Mouse (Mus musculus): ENCODE data around the gene Acox1.

Gene Acox1

DNA sequence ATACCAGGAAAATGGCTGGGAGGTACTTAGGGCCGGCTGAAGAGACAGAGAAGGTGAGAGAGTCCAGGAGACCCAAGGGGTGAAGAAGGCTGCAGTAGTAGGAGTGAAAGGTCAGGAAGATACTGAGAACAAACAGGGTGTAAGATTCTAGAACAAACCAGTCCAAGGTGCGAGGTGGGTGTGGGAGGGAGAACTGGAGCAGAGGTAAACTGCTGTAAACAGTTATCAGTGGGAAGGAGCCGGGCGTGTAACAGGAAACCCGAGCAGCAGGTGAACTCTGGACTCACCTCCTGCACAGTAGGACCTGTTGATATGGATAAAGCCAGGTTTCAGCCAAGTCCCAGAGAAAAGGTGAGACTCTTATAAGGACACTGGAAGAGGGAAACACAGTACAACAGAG is 11.9 kb upstream of the Acox1 start:
- no peak for DNase-seq (ENCODE audit: low read depth)

DNA sequence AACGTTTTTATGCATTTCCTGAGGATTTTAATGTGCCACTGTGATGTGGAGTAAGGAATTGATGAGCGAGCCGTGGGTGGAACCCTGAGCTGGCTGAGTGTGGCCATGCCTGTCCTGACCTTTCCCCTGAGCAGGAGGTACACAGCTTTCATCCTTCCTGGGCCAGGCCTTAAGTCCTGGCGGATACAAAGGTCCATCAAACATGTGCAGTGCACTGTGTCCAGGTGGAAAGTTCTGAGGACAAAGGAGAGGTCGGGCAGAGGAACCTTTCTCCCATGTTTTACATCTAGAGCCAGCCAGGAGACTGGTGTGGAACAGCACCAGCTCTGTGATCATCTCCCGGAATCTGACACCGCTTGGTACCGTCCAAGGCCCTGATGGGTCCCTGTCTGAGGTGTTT is 10.4 kb upstream of the Acox1 start:
- no peak for DNase-seq (ENCODE audit: low read depth)

DNA sequence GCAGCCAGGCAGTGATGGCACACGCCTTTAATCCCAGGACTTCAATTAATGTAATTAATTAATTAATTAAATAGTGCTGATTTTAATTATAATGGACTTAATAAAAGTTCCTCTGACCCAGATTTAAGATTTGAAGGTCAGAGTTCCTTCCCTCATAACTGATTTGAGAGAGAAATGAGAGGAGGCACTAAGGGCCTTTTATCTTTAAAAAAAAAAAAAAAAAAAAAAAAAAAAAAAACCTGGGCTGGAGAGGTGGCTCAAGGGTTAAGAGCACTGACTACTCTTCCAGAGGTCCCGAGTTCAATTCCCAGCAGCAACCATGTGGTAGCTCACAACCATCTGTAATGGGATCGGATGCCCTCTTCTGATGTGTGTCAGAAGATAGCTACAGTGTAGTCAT is 9.8 kb upstream of the Acox1 start:
- no peak for DNase-seq (ENCODE audit: low read depth)

DNA sequence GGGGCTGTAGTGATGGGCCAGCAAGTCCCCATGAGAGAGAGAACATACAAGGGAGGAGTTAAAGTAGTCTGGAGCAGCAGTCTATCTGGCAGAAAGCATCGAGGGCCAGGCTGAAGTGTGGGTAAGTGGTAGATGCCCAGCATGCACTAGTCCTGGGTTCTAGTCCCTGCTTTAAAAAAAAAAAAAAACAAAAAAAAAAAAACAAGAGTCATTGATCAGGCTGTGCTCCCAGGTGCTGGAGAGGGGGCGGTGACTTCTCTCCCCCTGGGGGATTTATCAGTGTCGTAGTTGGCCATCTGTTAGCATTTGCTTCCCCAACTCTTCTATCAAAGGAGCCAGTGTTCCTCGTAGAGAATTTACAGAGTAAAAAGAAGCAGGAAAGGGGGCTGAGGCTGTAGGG is 7.8 kb upstream of the Acox1 start:
- no peak for DNase-seq (ENCODE audit: low read depth)

DNA sequence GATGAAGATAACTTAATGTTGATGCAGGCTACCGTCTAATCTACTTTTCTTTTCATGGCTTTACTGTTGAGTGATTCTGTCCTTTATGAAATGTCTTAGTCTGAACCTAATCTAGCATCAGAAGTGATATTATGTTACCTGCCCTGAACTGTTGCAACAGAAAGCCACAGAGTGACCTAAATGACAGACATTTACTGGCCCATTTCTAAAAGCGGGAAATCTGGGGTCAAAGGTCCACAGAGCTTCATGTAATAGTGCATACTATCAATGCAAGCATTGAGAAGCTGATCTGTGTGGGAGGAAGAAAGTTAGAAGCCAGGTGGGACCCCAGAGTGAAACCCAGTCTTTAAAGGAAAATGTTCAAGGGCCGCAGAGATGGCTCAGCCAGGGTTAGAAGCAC is 4.3 kb upstream of the Acox1 start:
- no peak for DNase-seq (ENCODE audit: low read depth)

DNA sequence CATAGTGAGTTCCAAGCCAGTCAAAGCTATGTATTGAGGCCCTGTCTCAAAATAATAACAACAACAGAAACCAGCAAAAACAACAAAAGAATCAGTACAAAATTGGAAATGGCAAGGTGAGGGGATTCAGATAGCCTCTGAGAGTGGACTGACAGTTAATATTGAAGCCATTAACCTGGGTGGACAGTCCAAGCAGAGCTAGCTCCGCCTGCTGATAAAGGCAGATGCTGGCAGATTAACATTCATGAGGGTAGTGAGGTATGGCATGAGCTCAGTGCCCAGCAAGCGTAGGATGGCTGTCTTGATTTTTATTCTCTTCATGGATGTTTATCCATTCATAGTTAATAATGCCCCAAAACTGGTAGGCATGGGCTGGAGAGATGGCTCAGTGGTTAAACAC is 2.3 kb upstream of the Acox1 start:
- DNase-seq (ENCODE audit: low read depth), result no peak

DNA sequence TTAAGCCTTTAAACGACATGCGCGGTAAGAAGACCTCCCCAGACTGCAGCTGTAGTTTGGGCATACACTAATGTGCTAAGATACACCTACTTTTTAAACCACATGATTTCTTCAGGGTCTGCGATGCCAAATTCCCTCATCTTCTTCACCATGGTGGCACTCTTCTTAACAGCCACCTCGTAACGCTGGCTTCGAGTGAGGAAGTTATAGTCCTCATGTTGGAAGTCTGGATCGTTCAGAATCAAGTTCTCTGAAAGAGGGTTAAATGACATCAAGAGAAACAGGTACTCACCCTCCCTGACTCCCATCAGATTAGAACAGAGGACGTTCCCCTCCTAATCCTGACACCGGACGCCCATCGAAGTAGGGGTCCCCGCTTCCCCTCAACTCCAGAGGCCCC is 713 bp downstream of the Acox1 start:
- DNase-seq (ENCODE audit: low read depth), result no peak

DNA sequence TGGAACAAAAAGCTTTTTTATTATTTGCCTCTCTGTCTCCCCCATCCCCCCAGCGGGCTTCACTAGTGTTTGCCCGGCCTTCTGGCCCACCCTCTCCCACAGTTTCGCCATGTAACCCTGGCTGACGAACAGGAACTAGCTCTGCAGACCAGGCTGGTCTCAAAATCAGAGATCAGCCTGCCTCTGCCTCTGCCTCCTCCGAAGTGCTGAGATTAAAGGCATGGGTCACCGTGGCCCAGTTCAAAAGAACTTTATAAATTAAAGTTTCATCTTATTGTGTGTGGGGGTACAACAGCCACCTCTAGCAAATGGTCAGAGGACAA is 1.3 kb downstream of the Acox1 start:
- no peak for DNase-seq (ENCODE audit: low read depth)

DNA sequence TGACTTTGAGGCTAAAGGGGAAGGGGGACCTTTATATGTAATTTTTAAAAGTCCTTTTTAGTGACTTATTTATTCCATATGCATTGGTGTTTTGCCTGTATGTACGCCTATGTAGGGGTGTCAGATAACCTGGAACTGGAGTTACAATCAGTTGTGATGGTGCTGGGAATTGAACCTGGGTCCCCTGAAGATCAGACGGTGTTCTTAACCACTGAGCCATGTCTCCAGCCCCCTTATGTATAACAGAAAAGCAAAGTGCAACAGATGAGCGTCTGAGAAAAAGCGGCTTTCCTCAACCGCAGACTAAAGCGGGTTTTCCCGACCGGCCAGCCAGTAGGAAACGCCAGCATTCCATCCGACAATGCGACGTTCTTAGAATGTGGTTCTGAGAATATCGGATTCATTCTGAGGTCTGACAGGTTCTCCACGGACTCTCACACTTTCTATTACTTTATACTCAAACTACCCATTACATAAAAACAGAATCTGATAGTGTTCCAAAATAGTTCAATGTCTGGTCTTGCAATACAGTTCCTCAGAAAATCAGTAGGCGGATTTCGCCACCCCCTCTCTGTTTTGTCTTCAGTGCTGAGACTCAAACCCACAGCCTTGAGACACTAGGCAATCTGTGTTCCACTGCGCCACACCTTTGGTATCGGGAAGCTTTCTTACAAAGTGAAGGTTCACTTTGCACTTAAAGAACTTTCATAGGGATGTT is 1.8 kb downstream of the Acox1 start:
- no peak for DNase-seq (ENCODE audit: low read depth)

DNA sequence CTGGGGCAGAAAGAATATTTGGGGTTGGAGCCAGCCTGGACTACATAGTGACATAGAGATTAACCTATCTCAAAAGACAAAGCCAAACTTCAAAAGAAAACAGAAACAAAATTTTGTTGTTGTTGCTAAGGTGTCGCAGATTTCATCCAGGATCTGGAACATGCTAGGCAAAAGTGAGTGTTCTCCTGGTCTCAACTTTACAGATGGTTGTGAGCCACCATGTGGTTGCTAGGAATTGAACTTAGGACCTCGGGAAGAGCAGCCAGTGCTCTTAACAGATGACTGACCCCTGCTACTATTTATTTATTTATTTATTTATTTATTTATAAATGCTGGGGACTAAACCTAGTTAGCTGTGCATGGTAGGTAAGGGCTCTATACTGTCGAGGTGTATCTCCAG is 2.5 kb downstream of the Acox1 start:
- DNase-seq (ENCODE audit: low read depth), result no peak

DNA sequence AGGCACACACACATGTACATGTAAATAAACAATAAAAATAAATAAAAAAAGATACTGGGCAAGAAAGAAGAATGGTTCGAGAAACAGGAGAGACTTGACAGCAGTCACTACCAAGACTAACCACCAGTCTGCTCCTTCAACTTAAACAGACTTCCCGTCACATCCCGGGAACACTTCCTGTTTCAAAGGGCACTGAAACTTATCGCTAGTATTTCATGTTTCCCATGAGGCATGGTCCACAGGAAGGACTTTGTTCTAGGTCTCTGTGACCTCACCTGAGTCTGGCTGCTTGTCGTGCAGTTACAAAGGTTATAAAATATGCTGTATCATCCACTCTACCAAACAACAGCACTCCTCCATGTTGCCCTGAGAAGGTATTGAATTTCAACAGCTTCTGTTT is 3.6 kb downstream of the Acox1 start:
- DNase-seq (ENCODE audit: low read depth), result peak; percentile 39

DNA sequence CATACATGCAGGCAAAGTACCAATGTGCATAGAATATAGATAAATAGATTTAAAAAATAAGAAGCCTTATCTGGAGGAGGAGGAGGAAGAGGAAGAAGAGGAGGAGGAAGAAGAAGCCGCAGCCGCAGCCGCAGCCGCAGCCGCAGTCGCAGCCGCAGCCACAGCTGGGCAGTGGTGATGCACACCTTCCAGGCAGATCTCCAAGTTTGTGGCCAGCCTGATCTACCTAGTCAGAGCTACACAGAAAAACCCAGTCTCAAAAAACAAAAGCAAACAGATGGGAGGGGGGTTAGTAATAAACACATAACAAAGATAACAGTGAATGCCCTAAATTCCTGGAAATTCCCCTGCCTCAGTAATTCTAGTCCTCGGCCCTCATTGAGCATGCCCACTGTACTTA is 4.2 kb downstream of the Acox1 start:
- peak; percentile 42 for DNase-seq (ENCODE audit: low read depth)

DNA sequence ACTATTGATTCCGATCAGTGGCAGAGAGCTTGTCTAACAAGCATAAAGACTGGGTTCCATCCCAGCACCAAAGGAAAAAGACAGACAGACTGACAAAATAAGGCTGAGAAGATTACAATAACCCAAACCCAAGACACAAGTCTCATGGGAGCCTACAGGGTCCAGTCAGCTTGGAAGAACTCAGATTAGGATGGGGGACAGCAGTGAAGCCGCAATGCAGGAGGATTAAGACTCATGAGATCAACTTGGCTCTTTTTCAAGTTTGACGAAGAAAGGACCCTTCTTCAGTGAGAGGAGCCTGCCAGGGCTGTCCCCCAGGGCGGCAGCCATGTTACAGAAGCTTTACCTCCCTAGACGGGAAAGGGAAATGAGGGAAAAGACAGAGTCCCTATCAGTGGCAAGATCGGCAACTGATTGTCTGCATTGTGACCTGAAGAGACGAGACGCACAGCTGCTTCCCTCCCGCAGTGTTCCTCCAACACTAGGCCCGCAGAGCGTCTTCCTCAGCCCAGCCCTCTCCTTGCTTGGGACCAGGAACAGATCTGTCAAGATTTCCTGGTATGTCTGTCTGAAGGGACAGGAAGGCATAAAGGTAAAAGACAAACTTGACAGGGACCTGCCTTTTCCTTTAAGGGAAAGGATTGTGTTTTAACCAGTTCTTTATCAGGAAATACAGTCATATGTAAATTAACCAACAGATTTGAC is 11.5 kb downstream of the Acox1 start:
- no peak for DNase-seq (ENCODE audit: low read depth)

DNA sequence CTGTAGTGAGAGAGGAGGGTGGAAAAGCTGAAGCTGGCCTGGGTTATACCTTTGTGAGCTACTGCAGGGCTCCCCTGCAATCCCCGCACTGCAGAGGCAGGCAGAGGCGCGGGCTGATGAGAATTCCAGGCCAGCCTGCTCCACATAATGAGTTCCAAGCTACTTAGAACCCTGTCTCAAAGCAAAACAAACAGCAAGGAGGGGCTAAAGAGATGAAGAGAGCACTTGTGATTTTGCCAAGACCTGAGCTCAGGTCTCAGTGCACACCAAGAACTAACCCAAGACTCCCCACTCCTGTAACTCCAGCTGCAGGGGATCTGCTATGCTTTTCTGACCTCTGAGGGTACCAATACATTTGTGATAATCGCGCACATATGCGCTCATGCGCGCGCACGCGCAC is 12.5 kb downstream of the Acox1 start:
- DNase-seq (ENCODE audit: low read depth), result no peak

DNA sequence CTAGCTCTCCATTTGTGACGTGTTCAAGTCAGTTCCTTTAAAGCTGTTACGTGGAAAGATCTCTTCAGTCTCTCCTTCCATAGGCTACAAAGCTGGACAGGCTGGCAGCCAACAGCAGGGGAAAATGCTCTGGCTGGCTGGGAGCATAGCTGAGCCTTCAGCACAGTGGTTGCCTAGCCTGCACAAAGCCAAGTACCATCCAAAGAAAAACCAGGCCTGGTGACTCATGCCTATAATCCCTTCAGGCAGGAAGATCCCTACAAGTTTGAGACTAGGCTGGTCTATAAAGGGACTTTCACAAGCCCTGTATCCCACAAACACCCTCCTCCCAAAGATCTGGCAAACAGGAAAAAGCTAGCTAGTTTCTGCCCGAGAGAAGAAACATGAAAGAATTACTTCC is 13.0 kb downstream of the Acox1 start:
- DNase-seq (ENCODE audit: low read depth), result no peak

DNA sequence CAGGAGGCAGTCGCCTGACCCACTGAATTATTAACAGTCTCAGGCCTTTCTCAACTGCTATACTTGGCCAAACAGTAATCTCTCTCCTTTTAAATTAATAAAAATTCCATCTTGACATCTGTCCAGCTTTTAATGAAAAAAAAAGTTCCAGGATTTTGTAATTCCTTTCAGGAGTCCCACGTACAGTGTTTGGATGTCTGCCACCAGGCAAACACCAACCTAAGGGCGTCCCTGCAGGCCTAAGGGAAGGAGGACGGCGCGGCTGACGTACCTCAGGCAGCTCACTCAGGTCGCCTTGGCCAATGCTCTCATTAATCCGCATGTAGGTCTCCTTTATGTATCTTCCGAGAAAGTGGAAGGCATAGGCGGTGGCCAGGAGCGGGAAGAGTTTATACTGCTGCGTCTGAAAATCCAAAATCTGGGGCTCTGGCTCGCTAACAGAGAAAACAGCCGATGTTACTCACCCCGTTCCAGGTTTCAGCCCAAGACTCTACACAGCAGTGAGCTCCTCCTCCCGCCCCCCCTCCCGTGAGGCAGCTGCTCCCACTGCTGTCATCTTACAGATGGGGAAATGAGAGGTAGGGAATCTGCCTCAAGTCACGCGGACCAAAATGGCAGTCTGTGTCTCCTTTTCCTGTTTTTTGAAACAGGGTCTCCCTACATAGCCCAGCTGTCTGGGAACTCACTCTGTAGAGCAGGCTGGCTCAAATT is 20.3 kb downstream of the Acox1 start:
- DNase-seq (ENCODE audit: low read depth), result no peak

DNA sequence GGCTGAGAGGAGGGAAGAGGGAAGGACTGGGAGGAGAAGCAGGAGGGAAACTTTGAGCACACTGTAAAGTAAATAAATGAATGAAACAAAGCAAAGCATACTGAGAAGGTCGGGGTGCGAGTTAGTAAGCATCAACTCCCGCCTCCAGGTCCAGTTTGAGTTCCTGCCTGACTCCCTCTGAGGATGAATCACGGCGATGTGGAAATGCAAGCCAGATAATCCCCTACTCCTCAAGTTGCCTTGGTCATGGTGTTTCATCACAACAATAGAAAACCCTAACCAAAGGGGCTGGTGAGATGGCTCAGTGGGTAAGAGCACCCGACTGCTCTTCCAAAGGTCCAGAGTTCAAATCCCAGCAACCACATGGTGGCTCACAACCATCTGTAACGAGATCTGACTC is 22.8 kb downstream of the Acox1 start:
- DNase-seq (ENCODE audit: low read depth), result no peak

DNA sequence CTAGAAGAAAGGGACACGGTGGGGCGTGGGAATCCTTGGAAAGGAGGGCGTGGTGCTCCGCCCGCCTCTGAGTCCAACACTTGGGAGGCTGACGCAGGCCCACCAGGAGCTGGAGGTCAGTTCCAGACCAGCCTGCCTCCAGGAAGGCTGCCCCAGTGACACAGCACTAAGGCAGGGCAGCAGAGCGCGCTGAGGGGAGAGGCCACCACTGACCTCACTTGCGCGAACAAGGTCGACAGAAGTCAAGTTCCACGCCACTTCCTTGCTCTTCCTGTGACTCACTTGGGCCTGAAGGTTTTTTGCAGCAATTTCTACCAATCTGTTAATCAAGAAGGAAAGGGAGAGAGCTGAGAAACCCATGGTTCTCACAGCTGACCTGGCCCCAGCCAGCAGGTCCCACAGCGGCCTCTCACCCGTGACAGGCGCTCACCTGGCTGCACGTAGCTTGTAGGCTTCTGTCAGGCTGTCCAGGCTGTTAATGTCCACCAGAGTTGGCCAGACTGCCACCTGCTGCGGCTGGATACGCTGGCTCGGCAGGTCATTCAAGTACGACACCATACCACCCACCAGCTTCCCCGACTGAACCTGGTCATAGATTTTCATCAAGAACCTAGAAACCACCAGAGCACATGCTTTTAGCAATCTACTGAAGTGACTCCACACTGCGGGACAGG is 23.9 kb downstream of the Acox1 start:
- DNase-seq (ENCODE audit: low read depth), result no peak

DNA sequence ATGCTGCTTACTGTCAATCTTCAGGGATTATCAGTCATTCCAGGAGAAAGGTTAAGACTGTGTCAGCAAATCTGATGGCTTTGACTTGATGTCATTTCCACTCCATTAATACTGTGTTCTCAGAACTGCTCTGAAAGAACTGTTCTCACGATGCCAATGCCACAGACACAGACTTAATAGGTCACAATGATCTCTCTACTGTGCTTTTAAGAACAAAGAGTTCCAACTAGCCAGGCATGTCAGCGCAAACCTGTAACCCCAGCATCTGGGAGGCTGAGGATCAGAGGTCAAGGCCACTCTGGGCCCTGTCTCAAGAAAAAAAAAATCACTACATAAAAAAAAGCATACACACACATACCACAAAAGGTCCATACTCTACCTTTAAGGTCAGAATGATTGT is 26.9 kb downstream of the Acox1 start:
- DNase-seq (ENCODE audit: low read depth), result no peak

DNA sequence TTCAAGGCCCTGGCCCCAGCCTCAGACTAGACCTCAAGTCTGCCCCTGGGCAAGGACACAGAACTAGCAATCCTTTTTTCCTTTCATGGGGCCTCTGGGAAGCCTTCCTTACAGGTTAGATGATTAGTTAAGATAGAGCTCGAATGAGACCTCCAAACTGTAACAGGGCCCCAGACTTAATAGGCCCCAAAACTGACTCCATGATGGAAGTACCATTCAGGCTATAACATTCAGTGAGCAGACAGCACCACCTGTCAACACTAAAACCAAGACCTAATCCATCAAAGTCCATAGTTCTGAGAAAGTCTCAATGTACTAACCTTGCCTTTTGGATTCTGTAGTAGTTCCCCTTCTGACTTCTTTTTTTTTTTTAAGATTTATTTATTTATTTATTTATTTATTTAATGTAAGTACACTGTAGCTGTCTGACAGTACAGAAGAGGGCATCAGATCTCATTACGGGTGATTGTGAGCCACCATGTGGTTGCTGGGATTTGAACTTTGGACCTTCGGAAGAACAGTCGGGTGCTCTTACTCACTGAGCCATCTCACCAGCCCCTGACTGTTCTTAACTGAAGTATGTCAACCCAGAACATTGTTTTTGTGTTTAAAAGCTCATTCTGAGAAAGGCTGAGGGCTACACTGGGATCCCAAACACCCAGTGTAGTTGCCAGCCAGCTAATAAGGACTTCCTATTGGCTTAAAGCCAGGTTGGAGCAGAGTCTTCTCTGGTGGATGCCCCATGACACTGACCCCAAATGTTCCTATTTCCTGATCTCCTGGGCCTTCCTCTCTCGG is 28.6 kb downstream of the Acox1 start:
- peak; percentile 10 for DNase-seq (ENCODE audit: low read depth)

DNA sequence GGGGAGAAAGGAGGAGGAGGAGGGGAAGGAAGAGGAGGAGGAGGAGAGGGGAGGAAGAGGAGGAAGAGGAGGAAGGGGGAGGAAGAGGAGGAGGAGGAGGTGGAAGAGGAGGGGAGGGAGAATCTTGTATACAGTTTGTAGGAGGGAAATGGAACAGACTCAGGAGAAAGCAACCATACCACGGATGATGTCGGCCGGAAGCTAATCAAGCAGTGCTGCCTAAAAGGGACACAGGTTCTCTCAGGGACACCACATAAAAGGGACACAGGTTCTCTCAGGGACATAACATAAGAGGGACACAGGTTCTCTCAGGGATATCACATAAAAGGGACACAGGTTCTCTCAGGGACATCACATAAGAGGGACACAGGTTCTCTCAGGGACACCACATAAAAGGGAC is 29.6 kb downstream of the Acox1 start:
- no peak for DNase-seq (ENCODE audit: low read depth)

DNA sequence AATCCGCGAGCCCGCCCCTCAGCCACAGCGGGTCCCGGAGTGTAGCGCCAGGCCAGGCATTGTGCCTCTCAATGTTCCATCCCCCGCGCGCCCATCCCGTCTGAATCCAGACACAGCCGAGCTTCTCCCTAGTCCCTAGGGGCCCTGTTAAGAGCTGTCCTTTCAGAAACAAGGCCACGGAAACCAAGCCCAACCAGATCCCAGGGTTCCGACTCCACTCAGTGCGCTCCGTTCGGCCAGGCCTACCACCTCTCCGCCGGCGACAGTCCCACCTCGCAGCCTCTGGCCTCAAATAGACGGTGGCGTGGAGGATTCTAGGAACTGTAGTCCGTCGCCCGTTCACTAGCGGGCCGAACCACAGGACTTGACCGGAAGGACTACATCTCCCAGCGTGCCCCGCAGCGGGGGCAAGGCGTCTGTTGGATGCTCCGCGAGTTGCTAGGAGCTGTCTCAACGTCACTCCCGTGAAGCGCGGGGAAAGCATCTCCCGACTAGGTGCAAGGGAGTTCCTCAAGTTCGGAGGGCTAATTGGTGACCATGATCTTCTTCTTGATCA is 30.9 kb downstream of the Acox1 start, which contains the start of gene Fbf1:
TSS of gene Fbf1 (minus strand) at position 283 of the 556 bp plus-strand sequence.
- DNase-seq (ENCODE audit: low read depth), result peak; percentile 92
